Mouse (Mus musculus): ENCODE measurements around the gene Asb11.

GRCm38 (mm10) chrX:164447682-164448071 lies 10.9 kb downstream of the Asb11 start:
- TF ChIP-seq POLR2A (IDR thresholded peaks at IDR 0.05; ENCODE audit: control insufficient read depth, low read depth, low read length) (no peak), CTCF (IDR thresholded peaks at IDR 0.05; ENCODE audit: control insufficient read depth, insufficient read depth, insufficient replicate concordance, low read depth, low read length) (no peak)

All from testis, adult 2 months (tissue).